Mouse (Mus musculus) heart, adult 2 months (tissue): ENCODE measurements around the gene Slc44a3. TPM values are rescaled to one million over a fixed set of nuclear protein-coding genes. Genes with fewer than 3 reads are reported as not detected.

Experiments used
- DNase-seq, 2 experiments: peaks; one replicate each; pipeline ENCODE4 v3.0.0; 2021
- H3K27ac ChIP-seq: fragments of 200-600 bp; 2 replicates; pipeline ENCODE4 v1.8.1; 2022
- H3K27me3 ChIP-seq: fragments of 200-500 bp; 2 replicates; pipeline ENCODE4 v1.6.1; 2012; ENCODE audit warnings: mild to moderate bottlenecking, low read length, inconsistent platforms, mixed read lengths; ENCODE audit not compliant: control insufficient read depth, insufficient read depth
- H3K36me3 ChIP-seq: fragments of 200-500 bp; 2 replicates; pipeline ENCODE4 v1.6.1; 2012; ENCODE audit warnings: low read length, inconsistent platforms; ENCODE audit not compliant: control insufficient read depth, insufficient read depth
- H3K4me1 ChIP-seq: fragments of 200-500 bp; 2 replicates; pipeline ENCODE4 v1.6.1; 2011; ENCODE audit warnings: low read length; ENCODE audit not compliant: control insufficient read depth, insufficient read depth
- H3K4me3 ChIP-seq: fragments of 200-600 bp; 2 replicates; pipeline ENCODE4 v1.8.1; 2022
- H3K79me2 ChIP-seq: fragments of 200-500 bp; replicated peaks from 2 replicates; pipeline ENCODE4 v1.6.1; 2012; ENCODE audit warnings: mild to moderate bottlenecking, inconsistent platforms, low read length, moderate library complexity, mixed read lengths; ENCODE audit not compliant: control insufficient read depth, insufficient read depth
- H3K9ac ChIP-seq: fragments of 200-500 bp; 2 replicates; pipeline ENCODE4 v1.6.1; 2012; ENCODE audit warnings: low read depth, mild to moderate bottlenecking, control low read depth, inconsistent platforms, low read length, mixed read lengths
- CTCF ChIP-seq: fragments of 200-600 bp; IDR thresholded peaks from 2 replicates; pipeline ENCODE4 v1.8.1; 2022; ENCODE audit warnings: antibody characterized with exemption, mild to moderate bottlenecking, moderate library complexity
- EP300 ChIP-seq: fragments of 200-500 bp; IDR thresholded peaks from 2 replicates; pipeline ENCODE4 v1.6.1; 2011; ENCODE audit warnings: low read depth, low read length, control low read depth; ENCODE audit not compliant: insufficient read depth
- POLR2A ChIP-seq: fragments of 200-500 bp; IDR thresholded peaks from 2 replicates; pipeline ENCODE4 v1.6.1; 2011; ENCODE audit warnings: mild to moderate bottlenecking, low read depth, low read length, control low read depth; ENCODE audit not compliant: insufficient read depth
- WGBS: fragments of 180-500 bp; shearing (Covaris S2); methylation state at CpG from one replicate; pipeline ENCODE4 v1.1.7; 2018; 5-methylcytosine and 5-hydroxymethylcytosine counted together
- intact Hi-C: fragments of 180-260 bp; cut with DNase I; formaldehyde crosslinking; loops from one replicate; pipeline ENCODE4 v1.15.1; 2025
- polyA plus RNA-seq: library from polyadenylated mRNA; depleted of rRNA; stranded (reverse); fragments of >200 nt; gene quantifications from 2 replicates; pipeline ENCODE4 v1.2.3, GENCODE M21; 2012
- total RNA-seq, 2 experiments: library from RNA; stranded (reverse); gene quantifications; 2 replicates each; pipeline ENCODE4 v1.2.3; 2021

Gene Slc44a3
- total and polyA plus RNA-seq, 3 experiments, result 1.1 TPM; not detected in 2

DNA sequence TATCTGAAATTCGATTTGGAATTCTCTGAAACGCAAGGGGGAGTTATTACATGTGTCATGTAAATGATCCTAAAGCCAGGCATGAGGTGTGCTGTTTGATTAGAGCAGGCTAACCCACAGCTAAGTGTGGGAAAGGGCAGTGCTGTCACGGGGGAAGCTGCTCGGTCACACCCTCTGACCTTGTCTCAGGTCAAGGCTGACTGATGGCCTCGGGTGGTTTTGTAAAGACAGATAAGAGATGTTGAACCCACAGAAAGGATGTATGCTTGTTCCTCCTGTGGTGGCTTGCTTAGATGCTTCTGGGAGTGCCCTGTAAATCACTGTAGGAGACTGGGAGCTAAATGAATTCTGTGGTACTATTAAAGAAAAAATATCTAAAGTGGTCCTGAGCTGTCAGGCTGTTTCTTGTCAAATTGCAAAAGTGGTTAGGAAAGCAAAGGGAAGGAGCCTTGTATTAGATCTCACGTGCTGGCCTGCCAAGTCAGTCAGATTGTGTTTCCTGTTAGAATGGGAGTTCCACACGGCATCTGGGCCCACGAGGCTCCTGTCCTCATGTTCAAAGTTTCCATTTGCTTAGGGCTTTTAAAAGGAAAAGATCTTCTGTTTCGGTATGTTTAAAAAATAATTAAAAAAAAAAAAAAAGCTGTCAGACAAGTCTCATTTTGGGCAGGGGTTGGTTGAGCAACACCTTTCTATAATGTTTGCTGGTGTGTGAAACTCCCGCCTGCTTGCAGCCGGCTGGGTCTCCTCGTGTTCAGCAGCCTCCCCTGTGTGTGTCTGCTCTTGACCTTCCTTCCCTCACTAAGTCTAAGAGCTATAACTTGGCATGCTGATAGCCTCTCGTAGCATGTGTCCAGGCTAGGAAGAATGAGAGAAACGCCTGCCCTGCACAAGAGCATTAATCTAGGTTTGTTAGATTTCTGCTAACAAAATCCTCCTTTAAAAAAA, 73.4 kb downstream of the Slc44a3 start:
- intact Hi-C loops, result no loop called here
- TF ChIP-seq EP300, result no peak
- no peak for TF ChIP-seq CTCF
- no peak for TF ChIP-seq POLR2A
- WGBS, result 54% methylated on average over 14 of the region's 14 CpGs

DNA sequence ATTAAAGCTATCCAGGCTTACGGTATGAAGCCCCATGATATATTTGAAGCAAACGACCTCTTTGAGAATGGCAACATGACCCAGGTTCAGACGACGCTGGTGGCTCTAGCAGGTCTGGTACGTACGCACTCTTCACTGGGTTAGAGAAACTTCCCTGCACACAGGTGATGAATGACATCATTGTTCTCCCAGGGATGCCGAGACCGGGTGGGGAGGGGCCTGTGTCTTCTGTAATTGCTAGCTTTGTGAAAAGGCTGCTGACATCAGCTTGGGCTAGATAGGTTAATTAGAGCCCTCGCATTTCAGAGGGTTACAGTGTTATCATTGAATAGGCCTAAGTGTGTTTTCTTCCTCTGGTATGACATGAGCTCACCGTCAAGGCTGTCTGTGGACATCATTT, 80.8 kb downstream of the Slc44a3 start:
- DNase-seq, result no peak
- peaks cover 4% of the 10 kb centered on the region; the same call in 1 of the 2 replicates for H3K79me2 ChIP-seq
- H3K27ac ChIP-seq, result no peak overlapping the region
- H3K4me1 ChIP-seq, result peaks cover 6% of the 10 kb centered on the region
- H3K36me3 ChIP-seq, result no peaks in the 10 kb centered on the region; the same call in 1 of the 2 replicates
- H3K4me3 ChIP-seq, result no peak overlapping the region
- no peak for TF ChIP-seq CTCF
- no peak for TF ChIP-seq POLR2A
- no peak for TF ChIP-seq EP300
- 73% methylated on average over 10 of the region's 10 CpGs for WGBS
- intact Hi-C loops, result no loop called here
- no peaks in the 10 kb centered on the region for H3K27me3 ChIP-seq
- no peak overlapping the region for H3K9ac ChIP-seq

More for the DNA sequence above, 73.4 kb downstream of the Slc44a3 start:
- H3K4me1 ChIP-seq, result no peaks in the 10 kb centered on the region
- DNase-seq, result no peak
- H3K27ac ChIP-seq, result no peak overlapping the region
- no peaks in the 10 kb centered on the region for H3K27me3 ChIP-seq
- H3K36me3 ChIP-seq, result peaks cover 2% of the 10 kb centered on the region
- no peak overlapping the region for H3K4me3 ChIP-seq
- H3K9ac ChIP-seq, result no peak overlapping the region
- H3K79me2 ChIP-seq, result no peaks in the 10 kb centered on the region

DNA sequence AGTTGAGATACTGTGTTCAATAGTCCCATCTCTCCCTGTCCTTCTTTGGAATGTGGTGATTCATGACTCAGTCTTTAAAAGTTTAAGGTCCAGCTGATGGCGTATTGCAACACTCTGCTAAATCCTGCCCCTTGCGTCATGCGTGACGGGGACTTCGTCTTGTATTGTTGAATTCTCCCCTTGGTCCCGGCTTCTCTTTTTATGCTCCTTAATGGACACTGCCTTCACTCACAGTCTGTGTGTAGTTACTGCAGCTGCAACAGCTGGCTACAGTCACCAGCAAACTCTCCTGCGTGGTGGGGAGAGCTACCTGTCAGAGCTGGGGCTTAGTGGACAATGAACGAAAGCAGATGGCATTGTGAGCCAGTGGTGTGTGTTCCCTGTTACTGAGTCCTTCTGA, 82.7 kb downstream of the Slc44a3 start:
- TF ChIP-seq CTCF (no peak), EP300 (no peak), POLR2A (no peak)
- Histone ChIP-seq H3K4me1 (peaks cover 9% of the 10 kb centered on the region), H3K4me3 (no peak overlapping the region), H3K27ac (no peak overlapping the region), H3K27me3 (no peaks in the 10 kb centered on the region), H3K79me2 (peaks cover 4% of the 10 kb centered on the region; the same call in 1 of the 2 replicates), H3K36me3 (no peaks in the 10 kb centered on the region; the same call in 1 of the 2 replicates), H3K9ac (no peak overlapping the region)
- intact Hi-C loops, result no loop called here
- peak in 1 of 2 experiments; percentile 38 for DNase-seq
- 85% methylated on average over 8 of the region's 8 CpGs for WGBS

DNA sequence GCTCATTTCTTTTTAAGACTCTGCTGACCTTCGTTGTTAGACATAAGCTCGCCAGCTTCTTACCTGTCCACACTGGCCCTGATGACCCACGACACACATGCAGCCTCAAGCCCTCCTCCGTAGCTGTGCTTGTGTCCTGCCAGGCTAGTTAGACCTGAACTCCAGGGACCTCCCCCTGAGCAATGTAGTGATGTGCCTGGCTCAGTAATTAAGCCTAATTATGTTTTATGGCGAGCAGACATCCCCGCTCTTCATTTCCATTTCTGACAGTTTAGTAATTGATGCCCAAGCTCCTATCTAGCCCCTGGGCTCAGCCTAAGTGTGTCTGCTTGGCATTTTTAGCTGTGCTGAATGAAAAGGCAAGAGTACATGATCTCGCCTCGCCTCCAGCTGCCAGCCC, 83.6 kb downstream of the Slc44a3 start:
- Histone ChIP-seq H3K9ac (no peak overlapping the region), H3K4me1 (peaks cover 10% of the 10 kb centered on the region), H3K27me3 (no peaks in the 10 kb centered on the region), H3K27ac (no peak overlapping the region), H3K36me3 (no peaks in the 10 kb centered on the region; the same call in 1 of the 2 replicates), H3K4me3 (no peak overlapping the region), H3K79me2 (peaks cover 4% of the 10 kb centered on the region; the same call in 1 of the 2 replicates)
- DNase-seq, result no peak
- intact Hi-C loops, result no loop called here
- TF ChIP-seq POLR2A, result no peak
- TF ChIP-seq CTCF, result no peak
- no peak for TF ChIP-seq EP300
- WGBS, result 81% methylated on average over 8 of the region's 8 CpGs

DNA sequence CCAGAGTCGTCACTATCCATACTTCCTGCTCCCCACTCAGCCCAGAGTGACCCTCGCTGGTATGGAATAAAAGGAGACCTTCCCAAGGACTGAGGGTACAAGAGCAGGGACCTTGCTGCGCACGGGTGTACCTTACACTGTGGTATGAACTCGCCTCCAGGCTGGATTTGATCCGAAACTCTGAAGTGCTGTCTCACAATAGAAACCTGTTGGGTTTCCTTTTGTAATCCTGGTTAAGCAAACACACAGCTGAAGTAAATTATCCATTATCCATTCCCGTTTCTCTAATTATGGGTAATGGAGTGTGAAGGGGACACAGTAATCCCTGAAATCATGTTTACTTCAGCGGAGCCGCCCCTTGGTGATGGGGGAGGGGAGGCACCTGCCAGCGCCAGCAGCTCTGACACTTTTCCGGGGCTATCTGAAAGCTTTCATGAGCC, 84.2 kb downstream of the Slc44a3 start:
- Histone ChIP-seq H3K9ac (no peak overlapping the region), H3K27ac (no peak overlapping the region), H3K79me2 (peaks cover 4% of the 10 kb centered on the region; the same call in 1 of the 2 replicates), H3K4me1 (peaks cover 11% of the 10 kb centered on the region), H3K36me3 (peaks cover 2% of the 10 kb centered on the region; the same call in 1 of the 2 replicates), H3K4me3 (no peak overlapping the region), H3K27me3 (no peaks in the 10 kb centered on the region)
- no peak for DNase-seq
- intact Hi-C loops, result no loop called here
- TF ChIP-seq POLR2A (no peak), CTCF (no peak), EP300 (no peak)
- WGBS, result 59% methylated on average over 11 of the region's 11 CpGs

DNA sequence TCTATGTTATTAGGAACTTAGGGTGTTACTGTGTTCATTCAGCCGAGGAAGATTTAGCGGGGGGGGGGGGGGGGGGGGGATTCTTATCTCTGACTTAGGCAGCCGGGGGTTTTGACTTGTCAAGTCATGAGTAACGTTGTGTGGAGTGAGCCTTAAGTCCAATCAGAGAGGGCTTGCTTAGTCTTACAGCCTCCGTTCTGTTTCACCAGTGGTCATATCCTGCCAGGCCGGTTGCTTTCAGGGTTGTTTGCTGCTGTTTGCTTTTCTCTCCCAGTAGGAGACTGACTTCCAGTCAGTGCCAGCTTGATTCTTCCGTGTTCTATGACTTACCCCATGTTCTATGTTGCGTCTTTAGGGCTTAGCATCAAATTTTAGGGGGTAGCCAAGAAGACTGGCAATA, 85.8 kb downstream of the Slc44a3 start:
- DNase-seq, result no peak
- 31% methylated on average over 8 of the region's 8 CpGs for WGBS
- peaks cover 7% of the 10 kb centered on the region; the same call in 1 of the 2 replicates for H3K36me3 ChIP-seq
- no peak overlapping the region for H3K4me3 ChIP-seq
- peaks cover 16% of the 10 kb centered on the region for H3K4me1 ChIP-seq
- no peaks in the 10 kb centered on the region for H3K27me3 ChIP-seq
- no peak for TF ChIP-seq CTCF
- no peak for TF ChIP-seq POLR2A
- TF ChIP-seq EP300, result no peak
- peaks cover 4% of the 10 kb centered on the region for H3K79me2 ChIP-seq
- H3K9ac ChIP-seq, result no peak overlapping the region
- intact Hi-C loops, result no loop called here
- H3K27ac ChIP-seq, result no peak overlapping the region
